Mouse (Mus musculus) embryo, embryonic 9.5 days (tissue): Measurements from ENCODE around the gene Topors.
"Not testable (repeated sequence)": the region's sequence is repeated elsewhere in the genome, so short reads cannot be mapped to it uniquely, and the experiment has no call there.

Experiments used
- DNase-seq: peaks from one replicate; pipeline ENCODE4 v3.0.0-alpha.2; 2017; ENCODE audit errors: extremely low spot score

The Topors gene

DNA sequence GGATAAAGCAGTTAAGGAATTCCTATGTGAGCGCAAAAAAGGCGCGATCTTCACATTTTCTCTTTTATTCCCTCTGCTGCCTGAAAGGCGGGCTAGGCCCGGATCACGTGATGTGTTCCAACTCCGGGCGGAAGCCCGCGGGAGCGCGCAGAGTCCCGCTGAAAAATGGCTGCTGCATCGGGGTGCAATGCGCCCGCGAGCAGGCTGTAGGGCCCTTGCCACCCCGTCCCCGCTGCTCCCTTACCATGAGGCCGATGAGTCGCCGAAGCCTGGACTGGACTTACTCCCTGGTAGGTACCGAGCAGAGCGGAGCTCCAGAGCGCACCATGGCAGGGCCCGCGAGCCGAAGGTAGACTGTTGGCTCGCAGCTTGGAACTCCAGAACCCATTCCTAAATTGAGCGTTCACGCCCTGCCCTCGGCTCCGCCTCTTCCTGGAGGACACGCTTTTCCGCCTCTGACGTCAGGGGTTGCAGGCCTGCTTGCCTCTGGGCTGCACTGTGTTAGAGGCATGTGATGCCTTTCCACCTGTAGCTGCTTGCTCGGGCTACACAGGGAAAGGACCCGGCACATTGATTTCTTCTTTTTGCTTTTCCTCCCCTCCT lies at the start of gene Topors, which contains the start of gene Smim27:
TSS of gene Topors (minus strand) at position 421 of the 603 bp plus-strand sequence.
TSS of gene Smim27 (plus strand) at position 150 of the 603 bp plus-strand sequence.
- peak; percentile 95 for DNase-seq

DNA sequence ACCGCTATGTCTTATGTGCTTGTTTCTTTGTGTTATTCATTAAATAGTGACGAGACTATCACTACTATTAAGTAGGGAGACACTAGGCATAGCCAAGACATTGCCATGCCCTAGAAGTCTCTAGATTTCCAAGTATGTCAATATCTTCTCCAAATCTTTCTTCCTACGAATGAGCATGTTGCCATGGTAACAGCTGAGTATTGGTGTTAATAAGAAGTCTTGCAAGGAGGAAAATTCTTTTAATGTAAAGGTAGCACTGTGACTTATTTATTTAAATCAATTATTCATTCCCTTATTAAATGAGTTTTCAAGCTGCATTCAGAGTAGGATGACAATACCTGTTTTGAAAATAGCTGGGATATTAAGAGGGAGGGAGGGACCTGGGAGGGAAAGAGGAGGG lies 47.8 kb upstream of the Topors start:
- DNase-seq: no peak

- DNase-seq: no peak
These were observed 43.4 kb upstream of the Topors start for GRCm38 (mm10) chr4:40313026-40313425.

- DNase-seq: no peak
These were observed 42.6 kb upstream of the Topors start for GRCm38 (mm10) chr4:40312213-40312612.

GRCm38 (mm10) chr4:40310796-40311383 lies 41.2 kb upstream of the Topors start:
- DNase-seq: no peak

DNA sequence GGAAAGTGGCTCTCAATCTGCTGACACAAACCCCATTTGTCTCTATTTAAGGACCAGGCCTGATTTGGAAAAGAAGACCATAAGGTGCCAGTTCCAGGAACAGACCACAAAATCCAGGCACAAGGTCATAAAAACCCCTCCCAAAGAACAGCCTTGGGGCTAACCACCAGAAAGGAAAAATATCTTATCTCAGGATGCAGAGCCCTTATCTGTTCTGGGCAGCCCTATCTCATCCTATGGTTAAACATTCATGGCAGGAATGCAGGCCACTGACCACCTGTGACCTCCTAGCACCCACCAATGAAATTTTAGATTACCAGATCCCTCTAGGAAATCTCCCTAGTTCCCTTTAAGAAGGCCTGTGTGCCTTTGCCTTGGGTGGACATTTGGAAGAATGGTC lies 40.0 kb upstream of the Topors start:
- DNase-seq: no peak

DNA sequence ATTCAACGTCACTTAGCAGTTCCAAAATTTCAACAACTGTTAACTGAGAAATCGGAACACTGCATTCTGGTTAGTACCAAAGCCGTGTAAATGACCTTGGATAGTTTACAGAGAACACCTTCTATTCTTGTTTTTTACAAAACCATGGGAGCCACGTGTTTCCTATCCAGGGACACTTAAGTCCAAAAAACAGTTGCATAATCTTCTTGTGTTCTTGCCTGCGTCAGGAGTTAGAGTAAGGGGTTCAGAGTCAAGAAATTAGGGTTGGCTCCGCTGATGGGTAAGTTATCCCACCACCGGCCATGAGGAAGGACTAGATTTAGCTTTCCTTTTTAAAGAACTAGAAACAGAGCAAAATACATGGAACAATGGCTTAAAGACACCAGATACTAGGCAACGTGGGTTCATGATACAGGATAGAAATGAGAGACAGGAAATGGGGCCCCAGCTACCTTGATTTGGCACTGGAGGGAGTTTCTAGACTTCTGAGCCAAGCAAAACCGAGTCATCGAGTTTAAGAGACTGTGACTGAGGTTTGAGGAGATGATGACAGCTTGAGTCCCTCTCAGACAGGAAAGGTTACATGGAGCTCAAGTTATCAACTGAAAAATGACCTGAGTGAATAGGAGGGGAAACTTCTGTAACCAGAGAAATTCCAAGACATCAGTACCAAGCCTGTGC lies 32.9 kb upstream of the Topors start:
- no peak for DNase-seq

DNA sequence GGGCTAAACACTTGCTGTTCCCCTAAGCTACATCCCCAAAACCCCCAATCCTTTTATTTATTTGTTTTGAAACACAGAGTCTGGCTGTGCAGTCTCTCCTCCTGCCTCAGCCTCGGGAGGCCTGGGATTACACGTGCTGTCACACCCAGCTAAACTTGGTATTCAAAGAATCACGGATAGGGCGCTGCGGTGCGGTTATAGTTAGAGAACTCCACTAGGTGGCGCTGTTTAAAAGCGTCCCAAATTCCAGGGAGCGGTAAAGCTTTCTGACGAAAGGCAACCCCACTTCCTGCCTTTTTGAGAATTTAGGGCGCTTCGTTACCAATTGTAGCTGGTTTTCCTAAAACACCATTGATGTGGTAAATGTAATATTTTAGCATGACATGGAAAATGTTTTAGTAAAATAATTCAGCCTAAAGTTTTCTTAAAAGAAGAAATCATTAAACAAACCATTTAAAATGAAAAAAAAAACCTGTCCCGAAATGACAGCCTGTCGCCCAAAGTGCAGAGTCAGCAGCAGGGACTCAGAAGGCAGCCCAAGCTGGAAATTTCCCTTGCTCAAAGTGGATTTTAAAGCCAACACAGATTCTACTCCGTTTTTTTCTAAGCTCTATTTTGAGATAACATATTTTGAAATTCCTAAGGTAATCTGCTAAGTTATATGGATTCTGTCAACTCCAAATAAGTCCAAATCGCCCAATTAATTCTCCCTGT lies 31.6 kb upstream of the Topors start:
- DNase-seq: peak; percentile 81

GRCm38 (mm10) chr4:40299169-40299568 lies 29.5 kb upstream of the Topors start:
- DNase-seq: no peak

DNA sequence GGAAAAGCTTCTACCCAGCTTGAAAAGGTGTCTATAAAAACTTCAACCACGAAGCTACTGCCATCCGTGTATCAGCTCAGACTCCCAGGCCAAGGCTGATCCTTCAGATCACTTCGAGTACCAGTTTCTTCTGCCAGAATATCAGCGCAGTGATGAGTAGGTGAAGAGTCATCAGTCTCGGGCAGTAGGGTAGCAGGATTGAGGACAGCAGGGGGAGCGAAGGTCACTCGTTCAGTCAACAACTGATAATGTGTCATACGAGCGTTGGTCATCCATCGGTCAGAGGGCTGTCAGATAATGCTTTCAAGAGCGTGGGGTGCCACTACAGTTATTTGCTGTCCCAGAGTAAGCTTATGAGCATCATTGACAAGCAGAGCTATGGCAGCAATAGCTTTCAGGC lies 21.9 kb upstream of the Topors start:
- not testable (repeated sequence) for DNase-seq

DNA sequence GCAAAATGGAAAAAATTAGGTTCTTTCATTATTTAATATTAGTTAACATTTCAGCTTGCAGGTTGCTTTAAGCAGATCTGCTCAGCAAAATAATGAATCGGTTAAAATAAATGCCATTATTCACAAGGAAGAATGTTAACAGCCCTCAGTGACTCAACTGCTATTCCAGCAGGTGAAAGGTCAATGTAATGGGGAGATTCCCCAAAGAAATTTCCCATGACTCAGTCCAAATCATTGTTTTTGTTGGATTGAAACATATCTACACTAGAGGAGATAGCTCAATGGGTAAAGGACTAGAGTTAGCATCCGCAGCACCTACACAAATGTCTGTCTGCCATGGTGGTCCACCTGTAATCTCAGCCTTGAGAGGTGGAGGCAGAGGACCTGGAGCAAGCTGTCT lies 19.4 kb upstream of the Topors start:
- no peak for DNase-seq

GRCm38 (mm10) chr4:40287415-40287814 lies 17.8 kb upstream of the Topors start:
- DNase-seq: no peak

DNA sequence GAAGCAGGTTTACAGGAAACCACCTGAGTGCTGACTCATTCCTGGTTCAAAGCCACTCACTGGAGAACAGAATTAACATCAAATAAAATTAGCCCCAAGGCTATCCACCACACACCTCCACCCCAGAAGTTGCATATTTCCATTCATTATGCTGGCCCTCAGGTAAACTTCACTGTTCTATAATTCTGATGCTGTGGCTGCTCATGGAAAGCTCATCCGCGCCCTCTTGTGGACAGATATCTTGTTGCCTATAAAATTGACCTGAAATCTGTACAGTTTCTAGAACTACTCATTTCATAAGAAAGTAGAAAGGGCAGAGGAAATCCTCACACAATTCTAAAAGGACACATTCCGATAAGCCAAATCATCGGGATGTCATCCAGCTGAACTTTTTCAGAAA lies 15.9 kb upstream of the Topors start:
- peak; percentile 46 for DNase-seq

DNA sequence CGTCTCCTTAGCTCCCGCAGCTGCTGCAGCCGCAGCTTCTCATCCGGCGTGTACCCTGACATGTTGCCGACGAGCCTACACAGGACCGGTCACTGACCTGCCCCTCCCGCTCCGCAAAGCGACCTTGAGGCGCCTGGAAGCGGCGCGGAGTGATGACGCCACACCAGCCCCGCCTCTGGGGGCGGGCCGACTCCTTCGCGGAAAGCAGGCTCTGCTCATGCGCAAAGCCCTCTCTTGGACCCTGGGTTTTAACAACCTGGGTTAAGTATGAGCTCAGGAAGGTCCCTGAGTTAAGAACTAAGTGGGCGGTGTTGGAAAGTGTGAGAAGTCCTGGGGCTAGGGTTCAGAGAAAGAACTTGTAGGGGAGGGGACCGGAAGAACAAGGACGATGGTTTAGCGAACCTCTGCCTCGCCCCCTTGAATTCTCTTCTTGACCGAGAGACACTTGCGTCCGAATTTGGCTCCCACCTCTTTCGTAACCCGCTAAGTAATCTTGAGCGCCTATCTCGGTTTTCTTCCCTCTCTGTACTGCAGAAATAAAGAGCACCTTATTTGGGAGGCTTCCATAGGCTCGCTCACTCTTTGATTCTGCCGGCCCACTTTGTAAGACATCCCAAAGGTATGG lies 9.7 kb upstream of the Topors start, which contains the start of gene Ndufb6:
TSS of gene Ndufb6 (minus strand) at position 146 of the 625 bp plus-strand sequence.
- peak; percentile 96 for DNase-seq

DNA sequence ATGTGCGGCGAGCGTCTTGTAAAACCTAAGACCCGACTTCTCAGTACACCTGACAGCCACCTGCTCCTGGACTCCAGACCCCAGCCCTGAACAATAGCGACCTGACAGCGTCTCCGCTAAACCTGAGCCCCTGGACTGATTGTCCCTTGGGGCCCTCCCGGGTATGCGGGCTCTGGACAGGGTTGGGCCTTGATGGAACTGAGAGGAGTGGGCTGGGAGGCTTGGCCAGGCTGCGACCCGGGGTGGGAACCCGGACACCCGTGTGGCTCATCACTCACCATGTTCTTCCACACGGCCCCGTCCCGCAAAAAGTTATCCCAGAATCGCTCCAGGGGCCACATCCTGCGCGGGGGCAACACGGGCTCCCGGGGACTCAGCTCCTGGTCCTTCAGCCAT lies 9.2 kb upstream of the Topors start:
- DNase-seq: no peak

- DNase-seq: no peak
These were observed 815 bp downstream of the Topors start for GRCm38 (mm10) chr4:40268835-40269234.

DNA sequence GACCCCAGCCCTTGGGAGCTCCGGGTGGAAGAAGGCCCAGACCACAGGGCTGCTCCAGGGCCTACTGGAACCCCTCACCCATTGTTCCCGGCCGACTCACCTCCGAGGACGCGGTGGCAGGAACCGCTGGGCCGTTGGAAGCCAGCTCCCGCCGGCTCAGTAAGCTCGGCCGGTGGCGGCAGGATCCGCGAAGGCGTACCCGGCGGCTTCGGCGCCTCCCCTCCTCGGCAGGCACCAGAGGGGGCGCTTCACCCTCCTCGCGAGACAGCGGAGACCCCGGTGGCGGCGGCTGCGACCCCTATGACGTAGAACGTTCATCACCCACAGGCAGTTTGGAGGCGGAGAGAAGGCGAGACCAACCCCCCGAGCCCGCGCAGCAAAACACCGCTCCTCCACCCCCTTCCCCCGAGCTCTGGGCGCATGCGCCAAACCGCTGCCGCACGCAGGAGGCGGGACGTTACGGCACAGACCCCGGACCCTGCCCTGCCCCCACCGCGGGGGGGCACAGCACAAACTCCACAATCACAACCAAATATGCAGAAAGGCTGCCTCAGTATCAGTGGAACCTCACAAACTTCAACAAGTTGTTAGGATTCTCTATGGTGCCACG lies 1.3 kb downstream of the Topors start:
- peak; percentile 95 for DNase-seq

DNA sequence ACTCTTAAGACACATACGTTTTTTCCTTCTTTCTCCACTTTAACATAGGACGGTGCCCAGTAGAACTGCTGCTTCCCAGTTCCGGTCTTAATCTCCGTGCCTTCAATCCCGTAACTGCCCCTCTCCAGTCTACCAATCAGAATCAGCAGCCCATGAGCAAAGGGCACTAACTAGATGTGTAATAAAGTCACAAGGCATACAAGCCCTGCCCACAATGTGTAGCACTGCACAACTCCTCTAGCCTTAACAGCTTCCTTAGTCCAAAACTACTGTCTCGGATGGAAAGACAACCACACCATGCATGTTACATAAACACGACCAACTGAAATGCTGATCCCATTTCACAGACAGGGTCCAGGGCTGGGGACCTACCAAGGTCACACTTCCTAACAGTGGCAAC lies 2.0 kb downstream of the Topors start:
- DNase-seq: no peak

DNA sequence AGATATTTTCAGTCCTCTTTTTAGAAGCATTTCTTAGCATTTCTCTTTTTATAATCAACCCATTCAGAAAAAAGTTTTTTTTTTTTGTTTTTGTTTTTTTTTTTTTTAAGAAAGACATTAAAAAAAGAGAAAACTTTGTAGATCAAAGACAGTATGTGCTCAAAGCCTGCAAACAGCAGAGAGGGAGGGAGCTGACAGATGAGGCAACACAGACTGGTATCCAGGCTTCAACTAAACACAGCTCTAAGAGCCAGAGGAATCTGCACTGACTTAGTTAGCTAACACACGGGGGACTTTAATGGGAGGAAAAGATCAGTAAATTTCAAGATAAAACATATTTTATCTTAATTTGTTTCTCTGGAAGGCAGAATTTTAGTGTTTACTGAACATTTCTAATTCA lies 5.3 kb downstream of the Topors start:
- no peak for DNase-seq

DNA sequence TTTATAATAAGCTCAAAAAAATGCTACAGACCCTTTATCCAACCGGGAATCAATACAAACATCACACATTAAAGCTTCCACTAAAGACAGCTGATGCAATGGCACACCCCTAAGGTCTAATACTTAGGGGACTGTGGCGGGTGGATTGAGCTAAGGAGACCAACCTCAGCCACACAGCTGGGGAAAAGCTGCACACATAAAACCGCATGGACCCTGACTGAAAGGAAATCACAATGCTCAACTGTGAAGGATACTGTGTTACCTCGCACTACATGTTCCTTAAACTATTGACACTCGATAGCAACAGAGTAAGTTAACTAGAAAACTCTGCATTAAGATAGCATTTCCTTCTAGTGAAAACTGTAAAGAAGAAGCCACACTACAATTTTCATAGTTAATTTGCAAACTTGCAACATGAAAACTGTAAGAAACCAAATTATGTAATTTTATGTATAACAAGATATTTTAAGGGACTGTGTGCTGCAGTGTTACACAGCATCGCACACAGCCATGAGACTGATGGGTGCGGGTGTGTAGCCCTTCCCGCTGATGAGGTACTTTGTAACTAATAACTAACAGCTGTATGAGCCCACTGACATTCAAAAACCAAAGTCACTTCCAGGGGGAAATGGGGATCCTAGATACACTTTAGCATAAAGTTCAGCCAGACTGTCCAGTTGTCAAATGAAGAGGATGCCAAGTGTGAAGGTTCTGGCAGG lies 15.1 kb downstream of the Topors start:
- no peak for DNase-seq

DNA sequence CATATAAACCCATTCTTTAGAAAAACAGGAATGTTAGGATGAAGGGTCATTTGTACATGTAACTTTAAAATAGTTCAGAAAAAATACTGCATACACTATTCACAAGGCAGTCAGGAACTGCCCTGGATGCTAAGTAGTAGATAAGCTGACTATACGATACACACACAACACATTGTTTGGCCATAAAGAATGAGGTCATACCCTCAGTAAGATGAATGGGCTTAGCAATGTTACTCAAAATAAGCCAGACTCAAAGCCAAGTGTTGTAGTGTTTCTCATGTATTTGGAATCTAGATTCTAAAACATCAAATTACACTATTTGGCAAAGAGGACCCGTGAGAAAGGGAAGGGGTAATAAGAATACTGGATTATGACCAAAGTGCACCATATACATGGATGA lies 15.9 kb downstream of the Topors start:
- DNase-seq: no peak
